In the genomic region with DNA sequence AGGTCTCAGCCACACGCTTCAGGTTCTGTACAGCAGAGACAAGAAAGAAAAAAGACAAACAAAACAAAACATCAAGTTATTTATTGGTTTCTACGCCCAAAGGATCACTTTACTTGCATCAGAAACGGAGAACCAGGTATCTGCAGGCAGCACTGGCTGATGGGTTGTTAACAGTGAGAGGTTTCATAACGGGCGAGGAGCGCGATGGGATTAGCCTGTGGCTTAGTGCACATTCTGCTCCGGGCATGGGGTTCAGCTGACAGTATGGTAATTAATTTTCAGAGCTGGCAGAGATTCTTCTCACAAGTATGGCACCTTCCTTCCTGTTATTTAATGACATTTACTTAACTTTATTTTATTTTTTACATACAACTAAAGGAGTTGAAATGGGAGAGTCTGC, we compare ENCODE assay signal across 14 mouse cellular contexts.
A peak's percentile ranks its signal among the peaks of the same experiment; 100 is the strongest.
DNase-seq lines count a peak whose midpoint lies in the region; ATAC-seq lines count a peak whose summit lies in the region.
"Had no signal": no experiment of that assay in that cellular context is flagged by ENCODE, and none has a peak within 500 bp of the region (broad histone marks: within the 10 kb centered on the region; RNA-seq: fewer than 3 reads in every experiment).

No protein-coding gene starts in this region.

- H3K9me3 ChIP-seq in embryonic facial prominence, embryonic 12.5 days: no peaks in the 10 kb centered on the region
- no peaks in the 10 kb centered on the region for H3K9me3 ChIP-seq in embryonic facial prominence, embryonic 10.5 days
- H3K9me3 ChIP-seq in embryonic facial prominence, embryonic 15.5 days (replicated peaks): no peaks in the 10 kb centered on the region
- no peaks in the 10 kb centered on the region for H3K9me3 ChIP-seq in midbrain, embryonic 16.5 days (replicated peaks; ENCODE audit: control insufficient read depth, low read length, poor library complexity, severe bottlenecking)

- WGBS in embryonic facial prominence, embryonic 12.5 days: 61% methylated on average over 8 of the region's 8 CpGs
- WGBS in embryonic facial prominence, embryonic 10.5 days: 65% methylated on average over 8 of the region's 8 CpGs
- 39% methylated on average over 8 of the region's 8 CpGs for WGBS in embryonic facial prominence, embryonic 15.5 days
- WGBS in midbrain, embryonic 16.5 days: 30% methylated on average over 8 of the region's 8 CpGs

- H3K27ac ChIP-seq in embryonic facial prominence, embryonic 12.5 days: no peak overlapping the region
- H3K27ac ChIP-seq in embryonic facial prominence, embryonic 10.5 days (replicated peaks): no peak overlapping the region
- H3K27ac ChIP-seq in embryonic facial prominence, embryonic 15.5 days (replicated peaks): no peak overlapping the region
- H3K27ac ChIP-seq in midbrain, embryonic 16.5 days (ENCODE audit: low read length): no peak overlapping the region
- H3K27ac ChIP-seq: gastrocnemius, adult 2 months; left cerebral cortex, adult 2 months had no signal

- intact Hi-C loops in left cerebral cortex, postnatal 4 days (cut with DNase I): no loop called here

- peak overlapping the region; percentile 10 for H3K4me2 ChIP-seq in embryonic facial prominence, embryonic 12.5 days (replicated peaks)
- peak overlapping the region; percentile 24 for H3K4me2 ChIP-seq in embryonic facial prominence, embryonic 15.5 days (replicated peaks)
- H3K4me2 ChIP-seq in midbrain, embryonic 16.5 days (ENCODE audit: low read length): peak overlapping the region; percentile 46

- no peak overlapping the region for H3K9ac ChIP-seq in embryonic facial prominence, embryonic 12.5 days
- H3K9ac ChIP-seq in embryonic facial prominence, embryonic 15.5 days: no peak overlapping the region
- H3K9ac ChIP-seq in midbrain, embryonic 16.5 days (ENCODE audit: low read depth, low read length): no peak overlapping the region
- H3K9ac ChIP-seq: liver, postnatal 0 days had no signal

- H3K4me3 ChIP-seq in embryonic facial prominence, embryonic 12.5 days: no peak overlapping the region
- no peak overlapping the region for H3K4me3 ChIP-seq in embryonic facial prominence, embryonic 10.5 days
- H3K4me3 ChIP-seq in embryonic facial prominence, embryonic 15.5 days (replicated peaks): no peak overlapping the region
- peak overlapping the region; percentile 13; the same call in 1 of the 2 replicates for H3K4me3 ChIP-seq in midbrain, embryonic 16.5 days (ENCODE audit: low read depth, low read length)
- H3K4me3 ChIP-seq: gastrocnemius, adult 2 months; left cerebral cortex, adult 2 months; megakaryocyte, embryonic 14.5 days had no signal

- H3K36me3 ChIP-seq in embryonic facial prominence, embryonic 12.5 days: no peaks in the 10 kb centered on the region
- H3K36me3 ChIP-seq in embryonic facial prominence, embryonic 10.5 days (replicated peaks): no peaks in the 10 kb centered on the region
- no peaks in the 10 kb centered on the region for H3K36me3 ChIP-seq in embryonic facial prominence, embryonic 15.5 days
- no peaks in the 10 kb centered on the region for H3K36me3 ChIP-seq in midbrain, embryonic 16.5 days (ENCODE audit: control insufficient read depth, insufficient read depth, low read length)

- DNase-seq in embryonic facial prominence, embryonic 10.5 days (ENCODE audit: low spot score): no peak
- peak; percentile 27 for DNase-seq in left cerebral cortex, postnatal 4 days
- DNase-seq in left cerebral cortex, adult 8-10 months (ENCODE audit: low spot score in 2 of 2): no peak
- no peak for DNase-seq in ovary, postnatal 36 days (ENCODE audit: low spot score)
- DNase-seq: adrenal gland, postnatal 10 days; gastrocnemius, adult 2 months; kidney, postnatal 10 days; liver, postnatal 0 days had no signal

- no peaks in the 10 kb centered on the region for H3K4me1 ChIP-seq in embryonic facial prominence, embryonic 12.5 days
- peaks cover 5% of the 10 kb centered on the region for H3K4me1 ChIP-seq in embryonic facial prominence, embryonic 10.5 days
- H3K4me1 ChIP-seq in embryonic facial prominence, embryonic 15.5 days: no peaks in the 10 kb centered on the region
- peaks cover 14% of the 10 kb centered on the region; the same call in 1 of the 2 replicates for H3K4me1 ChIP-seq in midbrain, embryonic 16.5 days (ENCODE audit: control insufficient read depth, insufficient read depth, low read length)
- H3K4me1 ChIP-seq: megakaryocyte, embryonic 14.5 days had no signal

- no peak for ATAC-seq in embryonic facial prominence, embryonic 12.5 days (ENCODE audit: insufficient number of reproducible peaks, insufficient read depth, low FRiP score, low TSS enrichment)
- ATAC-seq in embryonic facial prominence, embryonic 15.5 days (ENCODE audit: insufficient number of reproducible peaks, low FRiP score, low TSS enrichment, low read depth): no peak
- ATAC-seq in midbrain, embryonic 16.5 days: 0 out of 2 replicates have a peak, but pooled peaks have one; percentile 56
- ATAC-seq in megakaryocyte, adult 5-6 weeks (ENCODE audit: poor library complexity, severe bottlenecking): no peak
- ATAC-seq: liver, postnatal 0 days had no signal

- no peaks in the 10 kb centered on the region for H3K27me3 ChIP-seq in embryonic facial prominence, embryonic 12.5 days
- no peaks in the 10 kb centered on the region for H3K27me3 ChIP-seq in embryonic facial prominence, embryonic 10.5 days (replicated peaks; ENCODE audit: low read depth, poor library complexity, severe bottlenecking)
- H3K27me3 ChIP-seq in embryonic facial prominence, embryonic 15.5 days: no peaks in the 10 kb centered on the region
- H3K27me3 ChIP-seq in midbrain, embryonic 16.5 days (ENCODE audit: control insufficient read depth, insufficient read depth, low read depth, low read length): no peaks in the 10 kb centered on the region
